Mouse (Mus musculus) spleen, embryonic (tissue): Measurements from ENCODE around the gene Trmo.

Experiments used
- CTCF ChIA-PET: fragments of 350-600 bp; sonication (Branson Sonifier 250); formaldehyde crosslinking; loops from one replicate; lab custom pipeline; 2022; lab: Charles Lee

Gene Trmo

DNA sequence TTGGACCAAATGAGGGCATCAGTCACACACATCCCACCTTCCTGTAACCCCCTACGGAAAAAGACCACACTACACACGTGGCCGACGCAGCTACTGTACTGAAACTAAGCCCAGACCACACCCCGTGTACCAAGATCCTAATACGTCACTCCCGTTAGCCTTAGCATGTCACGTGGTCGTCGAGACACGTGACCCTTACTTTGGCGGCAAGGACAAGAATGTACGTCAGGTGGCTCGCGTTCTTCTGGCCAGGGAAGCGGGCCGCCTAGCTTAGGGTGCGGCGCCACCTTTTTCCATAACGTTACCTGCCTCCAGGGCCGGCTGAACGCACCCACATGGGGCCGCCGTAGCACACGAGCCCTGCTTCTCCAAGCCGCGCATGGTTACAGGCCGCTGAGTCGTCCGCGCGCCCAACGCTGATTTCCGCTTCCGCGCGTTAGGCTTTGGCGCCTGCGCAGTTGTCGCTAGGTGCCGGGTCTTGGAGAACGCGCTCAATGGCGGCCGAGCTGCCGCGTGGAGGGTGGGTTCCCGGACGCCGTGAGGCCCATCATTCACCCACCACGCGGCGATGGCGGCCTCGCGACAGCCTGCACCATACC, at the start of gene Trmo:
TSS of gene Trmo (minus strand) at position 425 of the 599 bp plus-strand sequence.
- CTCF ChIA-PET = interaction anchor here (0.6 to 0.9 kb wide), 2 partner anchors 64 to 1076 kb away, joined by 3 to 4 read pairs; no protein-coding TSS in a partner anchor

- CTCF ChIA-PET = no interaction called here
Measured at GRCm38 (mm10) chr4:46432339-46433036, 43.3 kb upstream of the Trmo start.

- CTCF ChIA-PET = no interaction called here
Measured at GRCm38 (mm10) chr4:46428903-46429499, 39.8 kb upstream of the Trmo start.

GRCm38 (mm10) chr4:46422625-46423024, 33.4 kb upstream of the Trmo start:
- CTCF ChIA-PET = interaction anchor here (0.6 kb wide), 1 partner anchor 28 kb away, joined by 3 read pairs; no protein-coding TSS in a partner anchor

DNA sequence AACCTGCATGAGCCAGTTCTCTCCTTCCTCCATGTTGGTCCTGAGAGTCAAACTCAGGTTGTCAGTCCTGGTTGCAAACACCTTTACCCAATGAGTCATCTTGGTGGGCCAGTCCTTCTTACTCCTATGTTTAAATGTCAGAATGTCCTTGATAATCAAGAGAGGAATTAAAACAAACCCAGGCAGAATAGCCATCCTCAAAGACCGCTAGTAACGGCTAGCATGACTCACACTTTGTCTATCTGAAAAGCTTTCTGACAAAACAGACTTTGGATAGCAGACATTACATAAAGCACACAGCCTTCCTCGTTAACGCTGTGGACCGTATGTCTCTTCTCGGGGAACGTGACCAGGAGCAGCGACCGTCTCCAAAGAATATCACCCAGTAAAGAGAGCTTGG, 29.6 kb upstream of the Trmo start:
- CTCF ChIA-PET = no interaction called here

GRCm38 (mm10) chr4:46417491-46417890, 28.3 kb upstream of the Trmo start:
- CTCF ChIA-PET = no interaction called here

DNA sequence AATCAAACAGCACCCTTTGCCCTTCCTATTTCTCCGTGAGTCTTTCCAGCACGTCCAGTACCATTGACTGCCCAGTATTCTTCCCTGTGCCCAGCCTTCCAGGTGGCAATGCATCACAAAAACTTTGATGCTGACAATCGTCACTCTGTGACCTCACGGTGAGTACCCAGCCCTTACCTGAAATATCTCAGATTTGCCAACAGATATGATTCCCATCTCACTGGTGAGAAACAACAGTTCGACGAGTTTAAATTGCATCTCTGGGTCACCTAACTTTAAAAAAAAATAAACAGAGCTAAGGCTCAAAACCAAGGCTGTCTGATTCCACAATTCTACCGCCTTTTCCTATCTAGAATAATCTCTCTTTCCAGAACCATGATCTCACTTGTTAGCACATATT, 24.2 kb upstream of the Trmo start, which contains the start of gene Hemgn:
TSS of gene Hemgn (minus strand) at position 101 of the 400 bp plus-strand sequence.
- CTCF ChIA-PET = interaction anchor here (0.6 kb wide), 1 partner anchor 186 kb away, joined by 3 read pairs; no protein-coding TSS in a partner anchor

DNA sequence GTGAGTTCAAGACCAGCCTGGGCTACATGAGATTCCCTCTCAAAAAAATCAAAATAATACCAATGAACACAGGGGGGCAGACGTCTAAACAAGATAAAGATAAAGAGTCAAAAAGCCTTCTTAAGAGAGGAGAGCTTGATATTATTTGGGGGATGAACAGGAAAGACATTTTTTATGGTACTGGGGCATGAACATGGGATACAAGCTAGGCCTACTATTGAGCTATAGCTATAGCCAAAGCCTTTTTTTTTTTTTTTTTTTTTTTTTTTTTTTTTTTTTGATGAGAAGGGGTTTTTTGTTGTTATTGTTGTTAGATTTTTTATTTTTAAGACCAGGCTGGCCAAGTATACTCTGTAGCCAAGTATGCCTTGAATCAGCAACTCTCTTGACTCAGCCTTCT, 22.9 kb upstream of the Trmo start:
- CTCF ChIA-PET = interaction anchor here (0.6 kb wide), 2 partner anchors 53 to 77 kb away, joined by 4 read pairs; partner anchors contain the start of gene Nans

GRCm38 (mm10) chr4:46411489-46411888, 22.3 kb upstream of the Trmo start:
- CTCF ChIA-PET = interaction anchor here (0.6 kb wide), 2 partner anchors 53 to 78 kb away, joined by 4 read pairs; partner anchors contain the start of gene Nans

DNA sequence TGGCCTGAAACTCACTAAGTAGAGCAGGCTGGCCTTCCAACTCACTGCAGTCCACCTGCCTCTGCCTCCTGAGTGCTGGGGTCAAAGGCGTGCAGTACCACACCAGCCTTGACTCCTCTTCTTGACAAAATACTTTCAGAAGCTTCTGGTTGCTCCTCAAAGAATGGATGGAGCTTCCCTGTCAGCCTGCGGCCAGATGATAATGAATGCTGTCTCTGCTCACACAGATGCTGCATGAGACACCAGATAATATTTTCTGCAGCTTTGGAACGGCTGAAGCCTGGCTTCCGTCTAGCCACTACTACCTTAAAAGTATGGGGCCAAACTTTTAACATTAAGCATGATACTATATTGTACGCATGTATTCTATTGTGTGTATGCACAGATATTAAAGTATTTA, 21.4 kb upstream of the Trmo start:
- CTCF ChIA-PET = no interaction called here

- CTCF ChIA-PET = no interaction called here
Measured at GRCm38 (mm10) chr4:46406966-46407703, 17.9 kb upstream of the Trmo start.

DNA sequence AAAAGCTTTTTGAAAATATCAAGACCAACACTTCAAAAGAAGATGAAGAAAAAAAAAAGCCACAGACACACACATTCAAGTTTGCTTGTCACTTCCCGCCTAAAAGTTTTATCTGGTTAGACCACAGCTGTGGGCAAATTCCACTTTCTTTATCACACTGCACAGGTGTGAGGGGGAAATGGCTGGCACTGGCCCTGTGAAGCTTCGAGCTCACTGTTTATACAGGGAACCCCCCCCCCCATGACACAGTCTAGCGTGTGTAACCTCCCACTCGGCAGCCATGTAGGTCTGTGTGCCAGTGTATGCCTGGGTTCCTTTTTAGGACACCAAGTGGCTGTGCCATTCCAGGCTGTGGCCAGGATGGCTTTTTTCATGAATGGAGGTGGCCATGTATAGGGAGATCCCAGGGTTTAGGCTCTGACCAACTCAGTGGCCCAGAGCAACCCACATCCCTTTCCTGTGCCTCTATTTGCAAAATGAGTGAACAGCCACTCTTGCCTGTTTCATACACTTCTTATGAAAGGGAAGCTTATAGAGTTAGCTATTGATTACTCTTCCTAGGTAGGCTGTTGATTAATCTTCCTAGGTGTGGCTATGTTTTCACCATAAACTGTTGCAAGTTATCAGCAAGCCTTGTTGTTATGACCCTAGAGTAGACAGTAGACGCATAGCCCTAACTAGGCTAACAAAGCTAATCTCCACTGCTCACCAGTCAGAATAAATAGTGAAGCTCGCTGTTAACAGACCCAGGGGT, 15.0 kb upstream of the Trmo start:
- CTCF ChIA-PET = no interaction called here

DNA sequence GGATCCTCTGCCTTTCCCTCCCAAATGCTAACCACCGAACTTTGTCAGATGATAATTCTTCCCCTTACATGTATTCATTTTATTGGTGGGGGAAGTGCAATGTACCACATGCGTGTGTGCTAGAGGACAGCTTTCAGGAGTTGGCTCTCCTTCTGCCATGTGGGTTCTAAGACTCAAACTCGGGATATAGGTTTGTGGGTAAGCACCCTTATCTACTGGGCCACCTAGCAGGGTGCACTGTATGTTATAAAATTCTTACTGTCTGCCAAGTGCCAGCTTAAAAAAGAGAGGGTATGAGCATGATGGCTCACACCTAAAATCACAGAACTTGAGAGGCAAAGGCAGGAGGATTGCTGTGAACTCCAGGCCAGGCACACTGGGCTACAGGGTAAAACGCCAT, 9.6 kb upstream of the Trmo start:
- CTCF ChIA-PET = interaction anchor here (0.7 kb wide), 1 partner anchor 51 kb away, joined by 3 read pairs; no protein-coding TSS in a partner anchor

- CTCF ChIA-PET = no interaction called here
Measured at GRCm38 (mm10) chr4:46395736-46396135, 6.5 kb upstream of the Trmo start.

DNA sequence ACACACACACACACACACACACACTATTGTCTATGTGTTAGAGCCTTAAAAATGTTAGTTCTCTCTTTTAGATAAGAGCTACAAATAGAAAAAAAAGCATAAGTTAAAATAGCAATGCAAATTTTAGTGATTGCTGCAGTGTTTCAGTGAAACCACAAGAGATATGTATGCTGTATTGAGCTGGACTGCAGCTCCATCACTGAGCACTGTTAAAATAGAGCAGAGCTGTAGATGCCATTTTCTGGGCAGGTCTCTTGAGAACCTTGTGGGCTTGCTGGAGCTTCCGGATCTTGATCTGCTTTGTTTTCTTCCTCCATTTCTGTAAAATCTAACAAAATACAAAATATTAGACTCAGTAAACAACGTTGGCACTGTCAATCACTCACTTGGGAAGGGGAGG, 5.2 kb upstream of the Trmo start:
- CTCF ChIA-PET = interaction anchor here (0.6 to 0.8 kb wide), 3 partner anchors 29 to 1002 kb away, joined by 3 to 13 read pairs (median 4); no protein-coding TSS in a partner anchor

DNA sequence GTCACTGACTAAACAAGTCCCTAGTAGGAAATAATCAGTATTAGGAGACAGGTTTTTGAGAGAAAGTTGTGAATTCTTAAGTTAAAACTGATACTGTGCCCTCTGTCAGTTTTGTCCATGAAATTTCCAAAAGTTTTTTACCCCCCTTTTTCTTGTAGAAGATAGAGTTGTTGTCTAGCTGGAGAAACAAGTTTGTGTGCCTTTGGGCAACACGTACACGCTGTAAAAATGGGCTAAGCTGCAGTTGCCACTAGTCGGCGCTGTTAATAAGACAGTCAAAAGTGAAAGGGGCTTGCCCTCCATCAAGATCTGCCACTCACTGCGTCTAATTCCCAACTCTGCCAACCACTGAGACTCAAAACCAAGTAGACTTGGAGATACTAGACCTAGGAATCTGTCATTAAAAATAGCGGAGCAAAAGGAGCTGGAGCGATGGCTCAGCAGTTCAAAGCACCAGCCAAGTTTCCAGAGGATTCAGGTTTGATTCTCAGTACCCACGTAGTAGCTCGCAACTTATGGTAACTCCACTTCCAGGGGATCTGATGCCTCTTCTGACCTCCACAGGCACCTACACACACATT, 1.2 kb upstream of the Trmo start:
- CTCF ChIA-PET = interaction anchor here (0.6 to 1.2 kb wide), 4 partner anchors 11 to 257 kb away, joined by 3 to 4 read pairs (median 4); partner anchors contain the start of gene Trim14

DNA sequence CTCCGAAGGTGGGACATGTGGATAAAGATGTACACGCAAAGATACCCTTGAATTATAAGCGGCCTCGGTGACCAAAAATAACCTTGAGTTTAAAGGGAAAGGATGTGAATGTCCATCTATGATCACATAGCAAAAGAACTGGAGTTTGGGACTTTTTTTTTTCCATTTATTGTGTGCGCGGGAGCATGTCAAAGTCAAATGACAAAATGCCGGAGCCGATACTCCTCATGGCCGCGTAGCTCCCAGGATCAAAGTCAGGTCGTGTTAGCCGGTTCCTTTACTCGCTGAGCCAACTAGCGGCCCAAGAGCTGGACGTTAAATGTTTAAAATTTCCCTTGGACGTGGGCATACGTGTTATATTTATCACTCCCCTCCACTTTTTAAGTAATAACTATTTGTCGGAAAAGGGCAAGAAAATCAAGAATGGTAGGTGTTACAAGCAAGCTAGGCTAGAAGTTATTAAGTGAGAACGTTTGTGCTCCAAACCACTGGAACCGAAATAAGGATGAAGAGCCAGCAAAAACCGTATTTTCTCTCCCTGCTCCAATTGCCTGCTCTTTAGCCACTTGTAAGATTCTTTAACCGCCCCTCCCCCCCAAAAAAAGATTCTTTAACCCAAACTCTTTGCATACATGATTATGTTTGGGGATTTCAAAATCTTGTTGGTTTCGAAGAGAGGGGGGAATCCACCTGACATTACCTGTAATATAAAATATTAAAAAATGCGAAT, 540 bp upstream of the Trmo start:
- CTCF ChIA-PET = interaction anchor here (0.6 to 1.2 kb wide), 4 partner anchors 60 to 258 kb away, joined by 4 read pairs; partner anchors contain the start of gene Trim14

DNA sequence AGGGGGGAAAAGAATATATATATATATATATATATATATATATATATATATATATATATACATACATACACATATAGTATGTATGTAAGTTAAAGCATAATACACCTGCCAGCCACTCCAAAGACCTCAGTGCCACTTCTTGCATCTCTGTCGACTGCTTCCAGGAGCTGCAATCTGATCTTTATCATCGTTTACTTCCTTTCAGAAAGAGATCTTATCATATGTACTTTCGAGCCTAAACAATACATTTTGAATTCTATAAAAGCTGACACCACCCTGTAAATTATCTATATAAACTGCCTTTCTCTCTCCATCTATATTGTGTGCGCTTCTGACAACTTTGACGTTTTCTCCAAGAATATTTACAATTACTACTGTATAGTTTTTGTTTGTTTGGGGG, 681 bp downstream of the Trmo start:
- CTCF ChIA-PET = interaction anchor here (0.6 kb wide), 1 partner anchor 1077 kb away, joined by 3 read pairs; no protein-coding TSS in a partner anchor

DNA sequence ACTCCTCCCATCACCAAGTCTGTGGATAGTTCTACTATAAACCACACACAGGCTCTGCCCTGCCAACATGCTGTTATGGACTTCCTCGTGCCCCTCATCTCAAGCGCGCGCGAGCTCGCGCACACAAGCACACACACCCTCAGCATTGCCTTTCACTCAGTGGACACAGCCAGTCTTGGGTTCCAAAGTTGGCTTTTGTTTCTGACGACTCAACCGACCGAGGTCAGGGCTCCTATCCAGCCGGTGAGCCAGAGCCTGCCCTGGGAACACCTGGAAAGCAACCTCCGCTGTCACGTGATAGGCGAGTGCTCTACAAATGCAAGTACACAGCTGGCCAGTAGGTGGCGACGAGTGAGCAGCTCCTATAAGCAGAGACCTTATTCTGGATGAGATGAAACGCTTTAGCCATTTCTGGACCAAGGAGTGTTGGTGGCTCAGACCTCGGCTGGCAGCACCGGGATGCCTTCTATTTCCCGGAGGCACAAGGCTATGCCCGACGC, 14.3 kb downstream of the Trmo start:
- CTCF ChIA-PET = no interaction called here
